Mouse (Mus musculus): Measurements from ENCODE around the gene Rasgrf1.

Gene Rasgrf1

DNA sequence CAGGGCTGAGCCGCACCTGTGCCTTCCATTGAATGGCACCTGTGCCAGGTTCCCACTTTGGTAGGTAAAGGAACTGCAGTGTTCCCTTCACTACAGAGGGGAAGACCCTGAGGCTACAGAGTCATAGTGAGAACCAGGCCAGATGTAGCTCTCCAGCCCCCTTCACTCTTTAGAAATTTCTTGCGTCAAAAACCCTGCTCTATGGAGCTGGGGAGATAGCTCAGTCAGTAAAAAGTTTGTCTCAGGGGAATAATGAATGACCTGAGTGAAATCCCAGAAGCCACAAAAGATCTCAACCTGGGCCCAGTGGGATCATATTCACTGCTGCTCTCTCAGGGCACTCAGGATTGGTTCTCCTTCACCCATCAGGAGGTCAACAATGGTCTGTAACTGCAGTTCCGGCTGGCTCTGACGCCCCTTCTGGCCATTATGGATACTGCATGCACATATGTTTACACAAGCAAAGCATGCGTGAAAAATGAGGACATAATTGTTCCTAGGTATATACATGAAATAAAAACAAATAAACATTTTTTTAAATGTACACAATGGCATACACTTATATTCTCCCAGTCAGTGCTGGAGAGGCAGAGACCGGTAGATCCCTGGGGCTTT lies 59.2 kb downstream of the Rasgrf1 start:
- no peak for DNase-seq (ENCODE audit: low spot score in 2 of 2)

DNA sequence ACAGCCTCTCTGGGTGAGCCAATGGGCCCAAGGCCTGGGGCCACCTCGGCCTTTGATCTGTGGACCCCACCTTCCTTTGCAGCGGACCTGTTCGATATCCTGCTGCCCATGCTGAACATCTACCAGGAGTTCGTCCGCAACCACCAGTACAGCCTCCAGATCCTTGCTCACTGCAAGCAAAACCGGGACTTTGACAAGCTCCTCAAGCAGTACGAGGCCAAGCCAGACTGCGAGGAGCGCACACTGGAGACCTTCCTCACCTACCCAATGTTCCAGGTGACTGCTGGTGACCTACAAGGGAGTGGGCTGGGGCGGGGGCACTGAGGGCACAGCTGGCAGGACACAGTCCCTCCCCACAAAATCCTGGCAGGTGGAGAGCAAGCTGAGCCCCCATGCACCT lies 60.6 kb downstream of the Rasgrf1 start:
- no peak for DNase-seq (ENCODE audit: low spot score in 2 of 2)

DNA sequence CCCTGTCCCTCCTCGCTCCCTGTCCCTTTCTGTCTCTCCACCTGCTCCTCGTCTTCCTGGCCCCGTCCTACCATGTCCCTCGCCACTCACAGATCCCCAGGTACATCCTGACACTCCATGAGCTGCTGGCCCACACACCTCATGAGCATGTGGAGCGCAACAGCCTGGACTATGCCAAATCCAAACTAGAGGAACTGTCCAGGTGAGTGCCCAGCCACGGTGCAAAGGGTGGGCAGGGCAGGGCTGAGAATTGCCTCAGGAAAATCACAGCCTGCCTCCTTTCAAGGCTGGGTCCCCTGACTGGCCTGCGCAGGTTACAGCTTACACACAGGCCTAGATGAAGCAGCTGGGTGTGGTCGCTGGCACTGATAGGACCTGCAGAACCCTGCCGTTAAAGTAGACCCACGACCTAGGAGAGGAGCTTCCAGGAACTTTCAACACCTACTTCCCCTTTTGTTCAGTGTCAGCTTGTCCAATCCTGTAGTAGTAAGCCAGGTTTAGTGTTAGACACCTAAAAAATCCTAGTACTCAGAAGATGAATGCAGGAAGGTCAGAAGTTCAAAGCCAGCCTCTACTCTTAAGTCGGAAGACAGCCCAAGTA lies 61.3 kb downstream of the Rasgrf1 start:
- no peak for DNase-seq (ENCODE audit: low spot score in 2 of 2)

- no peak for DNase-seq (ENCODE audit: low spot score in 2 of 2)
Observed at GRCm38 (mm10) chr9:89972321-89972720, 62.6 kb downstream of the Rasgrf1 start.

- no peak for DNase-seq (ENCODE audit: low spot score in 2 of 2)
Observed at GRCm38 (mm10) chr9:89973856-89974255, 64.1 kb downstream of the Rasgrf1 start.

DNA sequence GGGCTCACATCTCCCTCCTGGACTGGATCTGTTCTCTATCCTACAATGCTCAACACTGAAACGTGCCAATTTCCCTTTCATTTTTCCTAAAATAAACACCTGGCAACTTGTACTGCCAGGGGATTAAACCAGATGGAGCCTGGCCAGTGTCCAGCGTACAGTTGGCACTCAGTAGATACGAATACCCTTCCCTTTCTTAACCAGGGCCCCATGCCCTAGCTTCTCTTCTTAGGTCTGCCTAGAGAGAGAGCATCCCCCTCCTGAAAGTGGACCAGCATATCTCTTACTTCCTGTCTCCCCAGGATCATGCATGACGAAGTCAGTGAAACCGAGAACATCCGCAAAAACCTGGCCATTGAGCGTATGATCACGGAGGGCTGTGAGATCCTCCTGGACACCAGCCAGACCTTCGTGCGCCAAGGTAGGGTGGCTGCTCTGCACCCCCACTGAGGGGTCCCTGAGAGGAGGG lies 64.8 kb downstream of the Rasgrf1 start:
- no peak for DNase-seq (ENCODE audit: low spot score in 2 of 2)

GRCm38 (mm10) chr9:89976366-89976940 lies 66.7 kb downstream of the Rasgrf1 start:
- DNase-seq (ENCODE audit: low spot score in 2 of 2), result no peak

DNA sequence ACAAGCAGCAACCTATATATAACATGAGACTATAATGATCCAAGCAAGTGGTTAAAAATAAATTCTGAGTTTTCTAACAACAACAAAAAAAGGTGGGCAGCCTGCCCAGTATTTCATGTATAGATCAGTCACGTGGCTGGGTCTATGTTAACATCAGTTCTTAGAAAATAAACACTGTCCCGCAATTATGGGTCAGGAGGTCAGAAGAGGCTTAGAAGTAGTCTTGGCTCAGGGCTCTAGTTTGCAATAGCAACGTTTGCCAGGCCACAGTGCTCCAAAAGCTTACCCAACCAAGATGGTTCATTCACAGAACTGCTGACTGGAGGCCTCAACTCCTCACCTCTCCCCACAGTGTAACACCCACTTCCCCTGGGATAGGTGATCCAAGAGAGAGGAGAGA lies 69.5 kb downstream of the Rasgrf1 start:
- no peak for DNase-seq (ENCODE audit: low spot score in 2 of 2)

- no peak for DNase-seq (ENCODE audit: low spot score in 2 of 2)
Observed at GRCm38 (mm10) chr9:89982256-89982655, 72.5 kb downstream of the Rasgrf1 start.

DNA sequence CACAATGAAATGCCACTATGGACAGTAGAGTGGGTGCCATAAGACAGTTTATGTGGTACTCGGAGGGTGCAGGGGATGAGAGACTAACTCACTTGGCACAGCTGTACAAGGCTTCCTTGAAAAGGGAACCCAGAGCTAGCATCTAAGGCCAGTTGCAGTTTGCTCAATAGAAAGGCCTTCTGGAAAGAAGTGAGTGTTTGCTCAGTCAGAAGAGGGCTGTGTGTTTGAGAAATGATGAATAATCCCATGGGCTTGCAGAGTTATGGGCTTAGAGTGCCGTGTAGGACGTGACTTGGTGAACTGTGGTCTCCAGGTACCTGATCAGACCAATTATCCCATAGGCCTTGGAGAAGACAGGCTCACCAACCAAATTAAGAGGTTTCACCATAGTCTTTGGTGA lies 78.3 kb downstream of the Rasgrf1 start:
- no peak for DNase-seq (ENCODE audit: low spot score in 2 of 2)

GRCm38 (mm10) chr9:89988811-89989528 lies 79.3 kb downstream of the Rasgrf1 start:
- DNase-seq (ENCODE audit: low spot score in 2 of 2), result no peak

GRCm38 (mm10) chr9:90006432-90006831 lies 96.7 kb downstream of the Rasgrf1 start:
- DNase-seq (ENCODE audit: low spot score in 2 of 2), result no peak

GRCm38 (mm10) chr9:90007094-90007493 lies 97.4 kb downstream of the Rasgrf1 start:
- no peak for DNase-seq (ENCODE audit: low spot score in 2 of 2)

DNA sequence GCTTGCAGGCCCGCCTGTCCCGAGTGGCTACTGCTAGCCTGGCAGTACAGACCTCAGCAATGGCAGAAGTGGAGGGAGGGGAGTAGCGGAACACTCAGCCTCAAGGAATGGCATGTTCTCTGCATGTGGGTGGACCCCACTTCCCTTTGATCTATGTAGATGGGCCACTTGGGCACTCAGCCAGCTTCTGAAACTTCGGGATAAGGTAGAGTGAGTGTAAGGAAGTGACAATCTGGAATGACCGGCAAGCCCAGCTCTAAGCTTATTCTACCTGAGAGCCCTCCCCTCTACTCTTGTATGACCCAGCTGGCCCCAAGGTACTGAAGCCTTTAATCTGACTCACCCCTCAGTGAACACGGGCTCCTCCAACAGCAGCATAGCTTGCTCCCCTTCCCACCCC lies 98.4 kb downstream of the Rasgrf1 start:
- DNase-seq (ENCODE audit: low spot score in 2 of 2), result no peak

DNA sequence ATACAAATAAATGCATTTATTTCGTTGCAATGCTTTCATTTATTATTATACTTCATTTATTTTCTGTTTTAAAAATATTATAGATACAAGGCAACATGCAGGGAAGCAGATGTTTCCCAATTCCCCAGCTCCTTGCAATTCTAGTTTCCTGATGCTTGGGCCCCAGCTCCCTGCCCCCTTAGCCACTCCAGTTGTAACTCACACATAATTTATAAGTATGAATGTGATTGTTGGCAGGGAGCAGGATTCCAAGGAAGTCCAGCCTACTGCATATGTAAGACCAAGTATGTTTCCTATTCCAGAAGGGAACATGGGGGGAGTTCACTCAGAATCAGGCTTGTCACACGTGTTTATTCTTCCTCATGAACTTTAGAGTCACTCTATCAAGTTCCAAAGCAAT lies 102.1 kb downstream of the Rasgrf1 start:
- DNase-seq (ENCODE audit: low spot score in 2 of 2), result no peak

DNA sequence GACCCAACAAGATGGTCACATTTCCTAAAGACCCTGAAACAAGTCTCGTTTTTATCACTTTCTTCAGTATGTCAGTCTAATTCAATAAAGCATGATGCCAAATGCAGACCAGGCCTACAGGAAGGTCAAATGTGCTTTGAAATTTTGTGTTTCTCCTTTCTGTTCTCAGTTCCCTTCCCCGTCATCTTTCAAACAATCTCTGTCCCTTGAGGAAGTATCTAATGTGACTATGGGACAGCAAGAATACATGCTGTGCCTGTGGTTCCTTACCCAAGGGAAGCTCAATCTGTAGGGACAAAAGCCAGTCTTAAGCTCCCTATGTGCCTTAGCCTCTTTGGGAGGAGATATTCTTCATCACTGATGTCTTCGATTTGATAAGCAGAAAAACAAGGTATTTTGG lies 104.9 kb downstream of the Rasgrf1 start:
- no peak for DNase-seq (ENCODE audit: low spot score in 2 of 2)

DNA sequence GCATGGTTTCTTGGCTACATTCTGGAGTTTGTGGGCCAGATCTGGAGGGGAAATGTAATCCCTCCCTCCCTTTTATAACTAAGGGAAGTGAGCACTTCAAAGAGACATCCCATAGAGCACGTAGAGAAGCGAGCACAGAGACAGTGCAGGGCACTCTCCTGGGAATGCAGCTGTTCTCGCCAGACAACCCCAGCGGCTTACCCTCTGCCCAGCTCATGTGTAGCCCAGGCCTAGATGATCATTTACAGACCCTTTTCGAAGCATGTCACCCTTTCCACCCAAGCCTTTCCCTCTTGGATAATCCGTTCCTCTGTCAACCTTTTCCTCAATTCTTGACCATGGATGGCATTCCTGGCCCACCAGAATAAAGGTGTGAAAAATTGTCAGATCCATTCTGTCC lies 106.5 kb downstream of the Rasgrf1 start:
- no peak for DNase-seq (ENCODE audit: low spot score in 2 of 2)

DNA sequence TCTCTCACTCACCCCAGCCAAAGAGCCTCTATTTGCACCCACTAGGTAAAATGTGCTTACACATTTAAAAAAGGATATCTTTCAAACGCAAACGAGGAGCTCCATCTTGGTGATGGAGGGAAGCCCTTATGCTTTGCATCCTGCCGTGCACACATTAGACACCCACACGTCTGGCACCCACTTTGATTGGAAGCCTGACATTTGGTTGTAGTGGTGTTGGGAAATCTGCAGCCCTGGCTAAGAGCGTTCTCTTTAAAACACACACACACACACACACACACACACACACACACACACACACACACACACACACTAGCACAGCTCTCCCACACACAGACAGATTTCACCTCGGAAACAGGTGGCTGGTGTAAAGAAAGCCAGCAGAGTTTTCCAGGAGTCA lies 111.2 kb downstream of the Rasgrf1 start:
- no peak for DNase-seq (ENCODE audit: low spot score in 2 of 2)

DNA sequence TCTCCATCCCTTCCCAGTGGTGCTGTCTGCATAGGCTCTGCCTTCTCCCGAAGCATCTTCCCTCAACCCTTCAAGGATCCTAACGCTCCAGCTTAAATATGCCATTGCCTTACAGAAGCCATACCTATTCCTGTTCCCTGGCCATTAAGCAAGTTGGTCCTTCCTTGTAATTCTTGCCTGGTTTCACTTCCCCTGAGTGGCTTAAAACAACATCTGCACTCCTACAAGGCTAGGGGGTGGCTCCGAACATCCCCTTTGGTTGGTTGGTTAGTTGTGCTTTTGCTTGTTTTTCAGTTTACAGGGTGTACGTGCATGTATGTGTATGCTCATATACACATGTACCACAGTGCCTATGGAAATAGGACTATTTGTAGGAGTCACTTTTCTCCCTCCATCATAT lies 111.7 kb downstream of the Rasgrf1 start:
- no peak for DNase-seq (ENCODE audit: low spot score in 2 of 2)

DNA sequence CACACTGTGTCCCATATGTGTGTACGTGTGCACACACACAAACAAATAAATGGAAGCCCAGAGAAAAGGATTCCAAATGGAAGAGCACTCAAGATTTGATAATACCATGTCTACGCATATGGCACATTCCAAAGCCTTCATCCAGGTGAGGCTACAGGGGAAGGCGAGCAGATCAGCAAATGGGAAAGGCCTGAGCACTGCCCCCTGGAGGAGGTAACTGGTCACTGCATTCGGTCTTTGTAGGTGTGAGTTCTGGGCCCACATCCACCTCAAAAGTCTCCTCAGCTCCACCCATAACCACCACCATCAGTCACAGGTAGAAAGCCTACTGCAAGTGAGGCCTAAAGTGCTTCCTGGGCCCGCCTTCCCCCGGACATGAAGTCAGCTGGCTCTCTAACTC lies 118.0 kb downstream of the Rasgrf1 start:
- no peak for DNase-seq (ENCODE audit: low spot score in 2 of 2)

- no peak for DNase-seq (ENCODE audit: low spot score in 2 of 2)
Observed at GRCm38 (mm10) chr9:90033922-90034321, 124.2 kb downstream of the Rasgrf1 start.

- DNase-seq (ENCODE audit: low spot score in 2 of 2), result no peak
Observed at GRCm38 (mm10) chr9:90035168-90035567, 125.5 kb downstream of the Rasgrf1 start.

GRCm38 (mm10) chr9:90035794-90036193 lies 126.1 kb downstream of the Rasgrf1 start:
- DNase-seq (ENCODE audit: low spot score in 2 of 2), result no peak
